Mouse (Mus musculus) midbrain, embryonic 12.5 days (tissue): ENCODE measurements around the gene Oma1. TPM values are rescaled to one million over a fixed set of nuclear protein-coding genes. Genes with fewer than 3 reads are reported as not detected.

Experiments used
- ATAC-seq: fragments of 200-750 bp; cut with Nextera tagmentation; 2 replicates; pipeline ENCODE4 v1.8.0; 2017; ENCODE audit warnings: low read depth, moderate TSS enrichment, moderate library complexity; ENCODE audit not compliant: low FRiP score
- H3K27ac ChIP-seq: fragments of 300-500 bp; sonication (generic); replicated peaks from 2 replicates; pipeline ENCODE4 v1.5.1; 2016; ENCODE audit warnings: mild to moderate bottlenecking
- H3K27me3 ChIP-seq: fragments of 300-500 bp; sonication (generic); 2 replicates; pipeline ENCODE4 v1.6.1; 2016; ENCODE audit warnings: mild to moderate bottlenecking
- H3K36me3 ChIP-seq: fragments of 300-500 bp; sonication (generic); 2 replicates; pipeline ENCODE4 v1.6.1; 2016
- H3K4me1 ChIP-seq: fragments of 300-500 bp; sonication (generic); 2 replicates; pipeline ENCODE4 v1.6.1; 2016
- H3K4me2 ChIP-seq: fragments of 300-500 bp; sonication (generic); replicated peaks from 2 replicates; pipeline ENCODE4 v1.6.1; 2016; ENCODE audit warnings: mild to moderate bottlenecking, moderate library complexity
- H3K4me3 ChIP-seq: fragments of 300-500 bp; sonication (generic); 2 replicates; pipeline ENCODE4 v1.5.1; 2016; ENCODE audit warnings: mild to moderate bottlenecking
- H3K9ac ChIP-seq: fragments of 300-500 bp; sonication (generic); replicated peaks from 2 replicates; pipeline ENCODE4 v1.6.1; 2016; ENCODE audit warnings: mild to moderate bottlenecking, moderate library complexity
- H3K9me3 ChIP-seq: fragments of 300-500 bp; sonication (generic); 2 replicates; pipeline ENCODE4 v1.6.1; 2016; ENCODE audit warnings: mild to moderate bottlenecking
- WGBS: fragments of 180-500 bp; shearing (Covaris S2); methylation state at CpG from one replicate; pipeline ENCODE4 v1.1.7; 2016; 5-methylcytosine and 5-hydroxymethylcytosine counted together
- polyA plus RNA-seq: library from polyadenylated mRNA; unstranded; fragments of >200 nt; fragmentation: Nextera tagmentation; extraction: Ambion mirVana; gene quantifications from 2 replicates; pipeline ENCODE4 v1.2.1, GENCODE M21; 2016

The Oma1 gene
- polyA plus RNA-seq, 1 experiment from 2014 or later: 13.3 TPM

GRCm38 (mm10) chr4:103385031-103385430, 71.4 kb downstream of the Oma1 start:
- no peak for ATAC-seq
- WGBS: 68% methylated on average over 4 of the region's 4 CpGs
- H3K27me3 ChIP-seq: no peaks in the 10 kb centered on the region

GRCm38 (mm10) chr4:103385835-103386787, 72.5 kb downstream of the Oma1 start:
- no peaks in the 10 kb centered on the region for H3K36me3 ChIP-seq
- 0 out of 2 replicates have a peak, but pooled peaks cover 12% of the 10 kb centered on the region for H3K4me1 ChIP-seq
- H3K9ac ChIP-seq: no peak overlapping the region
- H3K4me2 ChIP-seq: no peak overlapping the region
- H3K27me3 ChIP-seq: no peaks in the 10 kb centered on the region
- 78% methylated on average over 4 of the region's 4 CpGs for WGBS
- no peak overlapping the region for H3K27ac ChIP-seq
- no peak overlapping the region for H3K4me3 ChIP-seq
- H3K9me3 ChIP-seq: no peaks in the 10 kb centered on the region
- ATAC-seq: no peak

More at GRCm38 (mm10) chr4:103385031-103385430, 71.4 kb downstream of the Oma1 start:
- H3K9ac ChIP-seq: no peak overlapping the region
- no peak overlapping the region for H3K4me3 ChIP-seq
- H3K9me3 ChIP-seq: no peaks in the 10 kb centered on the region
- H3K36me3 ChIP-seq: no peaks in the 10 kb centered on the region
- no peak overlapping the region for H3K4me2 ChIP-seq
- 0 out of 2 replicates have a peak, but pooled peaks cover 12% of the 10 kb centered on the region for H3K4me1 ChIP-seq
- H3K27ac ChIP-seq: no peak overlapping the region

GRCm38 (mm10) chr4:103387292-103387691, 73.7 kb downstream of the Oma1 start:
- Histone ChIP-seq H3K4me1 (0 out of 2 replicates have a peak, but pooled peaks cover 12% of the 10 kb centered on the region), H3K9me3 (no peaks in the 10 kb centered on the region), H3K4me2 (no peak overlapping the region), H3K9ac (no peak overlapping the region), H3K27me3 (no peaks in the 10 kb centered on the region), H3K36me3 (no peaks in the 10 kb centered on the region), H3K27ac (no peak overlapping the region), H3K4me3 (no peak overlapping the region)
- WGBS: 74% methylated on average over 3 of the region's 3 CpGs
- no peak for ATAC-seq

GRCm38 (mm10) chr4:103388530-103389178, 75.0 kb downstream of the Oma1 start:
- H3K27ac ChIP-seq: no peak overlapping the region
- no peak overlapping the region for H3K4me2 ChIP-seq
- H3K27me3 ChIP-seq: no peaks in the 10 kb centered on the region
- no peak overlapping the region for H3K4me3 ChIP-seq
- no peaks in the 10 kb centered on the region for H3K36me3 ChIP-seq
- H3K9ac ChIP-seq: no peak overlapping the region
- 0 out of 2 replicates have a peak, but pooled peaks cover 12% of the 10 kb centered on the region for H3K4me1 ChIP-seq
- ATAC-seq: no peak
- 68% methylated on average over 8 of the region's 8 CpGs for WGBS
- H3K9me3 ChIP-seq: no peaks in the 10 kb centered on the region

- WGBS: 24% methylated on average over 3 of the region's 3 CpGs
- H3K27me3 ChIP-seq: no peaks in the 10 kb centered on the region
- H3K4me2 ChIP-seq: no peak overlapping the region
- no peaks in the 10 kb centered on the region for H3K9me3 ChIP-seq
- H3K9ac ChIP-seq: no peak overlapping the region
- H3K4me3 ChIP-seq: no peak overlapping the region
- no peak for ATAC-seq
- H3K27ac ChIP-seq: no peak overlapping the region
- no peaks in the 10 kb centered on the region for H3K36me3 ChIP-seq
- H3K4me1 ChIP-seq: 0 out of 2 replicates have a peak, but pooled peaks cover 12% of the 10 kb centered on the region
Measured at GRCm38 (mm10) chr4:103389583-103389982, 76.0 kb downstream of the Oma1 start.

GRCm38 (mm10) chr4:103390499-103390898, 76.9 kb downstream of the Oma1 start:
- 69% methylated on average over 2 of the region's 2 CpGs for WGBS
- Histone ChIP-seq H3K4me1 (peaks cover 12% of the 10 kb centered on the region; the same call in 1 of the 2 replicates), H3K36me3 (no peaks in the 10 kb centered on the region), H3K4me2 (no peak overlapping the region), H3K27ac (no peak overlapping the region), H3K9ac (no peak overlapping the region), H3K27me3 (no peaks in the 10 kb centered on the region), H3K9me3 (no peaks in the 10 kb centered on the region), H3K4me3 (no peak overlapping the region)
- no peak for ATAC-seq

- ATAC-seq: no peak
Measured at GRCm38 (mm10) chr4:103395066-103395465, 81.5 kb downstream of the Oma1 start.

GRCm38 (mm10) chr4:103395905-103396304, 82.3 kb downstream of the Oma1 start:
- Histone ChIP-seq H3K27me3 (no peaks in the 10 kb centered on the region), H3K4me1 (no peaks in the 10 kb centered on the region; the same call in 1 of the 2 replicates), H3K4me3 (no peak overlapping the region), H3K9ac (no peak overlapping the region), H3K36me3 (no peaks in the 10 kb centered on the region), H3K27ac (no peak overlapping the region), H3K9me3 (no peaks in the 10 kb centered on the region), H3K4me2 (no peak overlapping the region)
- WGBS: 77% methylated on average over 9 of the region's 9 CpGs
- ATAC-seq: no peak

More at GRCm38 (mm10) chr4:103395066-103395465, 81.5 kb downstream of the Oma1 start:
- 84% methylated on average over 4 of the region's 4 CpGs for WGBS
- no peak overlapping the region for H3K4me2 ChIP-seq
- H3K4me1 ChIP-seq: no peaks in the 10 kb centered on the region; the same call in 1 of the 2 replicates
- no peaks in the 10 kb centered on the region for H3K27me3 ChIP-seq
- 0 out of 2 replicates have a peak overlapping the region, but pooled peaks have one; percentile 15 for H3K27ac ChIP-seq
- H3K9me3 ChIP-seq: no peaks in the 10 kb centered on the region
- H3K4me3 ChIP-seq: no peak overlapping the region
- no peaks in the 10 kb centered on the region for H3K36me3 ChIP-seq
- no peak overlapping the region for H3K9ac ChIP-seq

GRCm38 (mm10) chr4:103396876-103397275, 83.3 kb downstream of the Oma1 start:
- WGBS: 86% methylated on average over 4 of the region's 4 CpGs
- no peak overlapping the region for H3K4me3 ChIP-seq
- H3K4me2 ChIP-seq: no peak overlapping the region
- no peaks in the 10 kb centered on the region; the same call in 1 of the 2 replicates for H3K4me1 ChIP-seq
- no peak overlapping the region for H3K27ac ChIP-seq
- no peak overlapping the region for H3K9ac ChIP-seq
- H3K27me3 ChIP-seq: no peaks in the 10 kb centered on the region
- ATAC-seq: no peak
- no peaks in the 10 kb centered on the region for H3K36me3 ChIP-seq
- H3K9me3 ChIP-seq: no peaks in the 10 kb centered on the region

GRCm38 (mm10) chr4:103402581-103402980, 89.0 kb downstream of the Oma1 start:
- Histone ChIP-seq H3K4me2 (no peak overlapping the region), H3K4me3 (no peak overlapping the region), H3K4me1 (no peaks in the 10 kb centered on the region), H3K9me3 (no peaks in the 10 kb centered on the region), H3K27me3 (no peaks in the 10 kb centered on the region), H3K36me3 (no peaks in the 10 kb centered on the region), H3K9ac (no peak overlapping the region), H3K27ac (no peak overlapping the region)
- no peak for ATAC-seq
- 87% methylated on average over 4 of the region's 4 CpGs for WGBS

GRCm38 (mm10) chr4:103405321-103405720, 91.7 kb downstream of the Oma1 start:
- Histone ChIP-seq H3K36me3 (no peaks in the 10 kb centered on the region), H3K4me1 (no peaks in the 10 kb centered on the region), H3K4me3 (no peak overlapping the region), H3K27ac (no peak overlapping the region), H3K27me3 (no peaks in the 10 kb centered on the region), H3K4me2 (no peak overlapping the region), H3K9ac (no peak overlapping the region), H3K9me3 (no peaks in the 10 kb centered on the region)
- ATAC-seq: no peak
- WGBS: 90% methylated on average over 3 of the region's 3 CpGs
